Mouse (Mus musculus) neural tube, embryonic 11.5 days (tissue): ENCODE results near the gene Cln3. TPM values are rescaled to one million over a fixed set of nuclear protein-coding genes. Genes with fewer than 3 reads are reported as not detected.

ENCODE experiments used
- ATAC-seq: fragments of 200-750 bp; cut with Nextera tagmentation; 2 replicates; pipeline ENCODE4 v1.8.0; 2017; ENCODE audit warnings: moderate number of reproducible peaks, mild to moderate bottlenecking, moderate TSS enrichment, moderate library complexity; ENCODE audit not compliant: insufficient read depth, low FRiP score, low TSS enrichment
- DNase-seq: peaks from one replicate; pipeline ENCODE4 v3.0.0-alpha.2; 2015; ENCODE audit warnings: low spot score
- H3K27ac ChIP-seq: fragments of 300-500 bp; sonication (generic); 2 replicates; pipeline ENCODE4 v1.5.1; 2014; ENCODE audit warnings: low read depth, mild to moderate bottlenecking, low read length
- H3K27me3 ChIP-seq: fragments of 300-500 bp; sonication (generic); 2 replicates; pipeline ENCODE4 v1.6.1; 2014; ENCODE audit warnings: mild to moderate bottlenecking, low read length, mixed read lengths; ENCODE audit not compliant: control insufficient read depth, insufficient read depth
- H3K36me3 ChIP-seq: fragments of 300-500 bp; sonication (generic); 2 replicates; pipeline ENCODE4 v1.6.1; 2014; ENCODE audit warnings: mild to moderate bottlenecking, low read length, moderate library complexity, mixed read lengths; ENCODE audit not compliant: control insufficient read depth, insufficient read depth
- H3K4me1 ChIP-seq: fragments of 300-500 bp; sonication (generic); 2 replicates; pipeline ENCODE4 v1.6.1; 2014; ENCODE audit warnings: low read length, mixed read lengths; ENCODE audit not compliant: control insufficient read depth, insufficient read depth
- H3K4me2 ChIP-seq: fragments of 300-500 bp; sonication (generic); 2 replicates; pipeline ENCODE4 v1.6.1; 2014; ENCODE audit warnings: low read depth, mild to moderate bottlenecking, moderate library complexity
- H3K4me3 ChIP-seq: fragments of 300-500 bp; sonication (generic); 2 replicates; pipeline ENCODE4 v1.5.1; 2014; ENCODE audit warnings: low read depth, low read length
- H3K9ac ChIP-seq: fragments of 300-500 bp; sonication (generic); 2 replicates; pipeline ENCODE4 v1.6.1; 2014; ENCODE audit warnings: mild to moderate bottlenecking, low read length
- H3K9me3 ChIP-seq: fragments of 300-500 bp; sonication (generic); 2 replicates; pipeline ENCODE4 v1.6.1; 2016; ENCODE audit warnings: low read length; ENCODE audit not compliant: control insufficient read depth
- WGBS: fragments of 180-500 bp; shearing (Covaris S2); extraction: QIAGEN DNeasy Blood & Tissue Kit; methylation state at CpG from one replicate; pipeline ENCODE4 v1.1.7; 2014; 5-methylcytosine and 5-hydroxymethylcytosine counted together
- polyA plus RNA-seq: library from polyadenylated mRNA; unstranded; fragments of >200 nt; fragmentation: Nextera tagmentation; extraction: Ambion mirVana; gene quantifications from 2 replicates; pipeline ENCODE4 v1.2.1, GENCODE M21; 2014

Gene Cln3
- polyA plus RNA-seq: 19.8 and 21.7 TPM in 2 replicates

- no peak for DNase-seq
- WGBS: 71% methylated on average over 6 of the region's 6 CpGs
- Histone ChIP-seq H3K9me3 (no peaks in the 10 kb centered on the region), H3K9ac (no peak within 1 kb of the TSS), H3K4me2 (no peak within 1 kb of the TSS), H3K36me3 (no peaks in the 10 kb centered on the region), H3K27ac (no peak within 1 kb of the TSS), H3K27me3 (no peaks in the 10 kb centered on the region), H3K4me1 (0 out of 2 replicates have a peak, but pooled peaks cover 3% of the 10 kb centered on the region), H3K4me3 (no peak within 1 kb of the TSS)
- ATAC-seq: no peak
These were observed at the start of gene Cln3 for GRCm38 (mm10) chr7:126585717-126586116. Gene Cln3, minus strand, starts transcription at chr7:126585817.

GRCm38 (mm10) chr7:126635375-126635774, 49.8 kb upstream of the Cln3 start:
- H3K9me3 ChIP-seq: no peaks in the 10 kb centered on the region
- no peaks in the 10 kb centered on the region for H3K36me3 ChIP-seq
- H3K27ac ChIP-seq: no peak overlapping the region
- no peak overlapping the region for H3K4me3 ChIP-seq
- H3K27me3 ChIP-seq: no peaks in the 10 kb centered on the region
- no peak for DNase-seq
- H3K4me2 ChIP-seq: no peak overlapping the region
- no peak for ATAC-seq
- H3K9ac ChIP-seq: no peak overlapping the region
- no peaks in the 10 kb centered on the region for H3K4me1 ChIP-seq

GRCm38 (mm10) chr7:126632478-126632877, 46.9 kb upstream of the Cln3 start:
- 86% methylated on average over 2 of the region's 2 CpGs for WGBS
- Histone ChIP-seq H3K27ac (no peak overlapping the region), H3K4me3 (no peak overlapping the region), H3K27me3 (no peaks in the 10 kb centered on the region), H3K36me3 (no peaks in the 10 kb centered on the region), H3K9ac (no peak overlapping the region), H3K4me2 (no peak overlapping the region), H3K4me1 (no peaks in the 10 kb centered on the region), H3K9me3 (no peaks in the 10 kb centered on the region)
- ATAC-seq: no peak
- no peak for DNase-seq

- Histone ChIP-seq H3K4me3 (no peak within 1 kb of the TSS), H3K27me3 (no peaks in the 10 kb centered on the region), H3K36me3 (no peaks in the 10 kb centered on the region), H3K9ac (no peak within 1 kb of the TSS), H3K27ac (no peak within 1 kb of the TSS), H3K4me2 (no peak within 1 kb of the TSS), H3K4me1 (no peaks in the 10 kb centered on the region), H3K9me3 (no peaks in the 10 kb centered on the region)
- ATAC-seq (no peak), DNase-seq (no peak)
- 94% methylated on average over 4 of the region's 4 CpGs for WGBS
These were observed 45.4 kb upstream of the Cln3 start, which contains the start of gene Nupr1 for GRCm38 (mm10) chr7:126630824-126631518. Gene Nupr1, minus strand, starts transcription at chr7:126630861.

GRCm38 (mm10) chr7:126629915-126630314, 44.3 kb upstream of the Cln3 start:
- H3K9me3 ChIP-seq: no peaks in the 10 kb centered on the region
- H3K36me3 ChIP-seq: no peaks in the 10 kb centered on the region
- no peaks in the 10 kb centered on the region for H3K27me3 ChIP-seq
- no peaks in the 10 kb centered on the region for H3K4me1 ChIP-seq
- ATAC-seq: no peak
- H3K4me2 ChIP-seq: no peak overlapping the region
- H3K9ac ChIP-seq: no peak overlapping the region
- DNase-seq: no peak
- H3K4me3 ChIP-seq: no peak overlapping the region
- no peak overlapping the region for H3K27ac ChIP-seq
- WGBS: 42% methylated on average over 3 of the region's 3 CpGs

- H3K9ac ChIP-seq: no peak overlapping the region
- ATAC-seq: no peak
- no peak for DNase-seq
- WGBS: 63% methylated on average over 6 of the region's 6 CpGs
- no peaks in the 10 kb centered on the region for H3K36me3 ChIP-seq
- no peak overlapping the region for H3K4me3 ChIP-seq
- no peak overlapping the region for H3K27ac ChIP-seq
- no peaks in the 10 kb centered on the region for H3K4me1 ChIP-seq
- no peaks in the 10 kb centered on the region for H3K27me3 ChIP-seq
- no peaks in the 10 kb centered on the region for H3K9me3 ChIP-seq
- H3K4me2 ChIP-seq: no peak overlapping the region
These were observed 42.5 kb upstream of the Cln3 start for GRCm38 (mm10) chr7:126628111-126628510.

GRCm38 (mm10) chr7:126625807-126626600, 40.4 kb upstream of the Cln3 start:
- Histone ChIP-seq H3K4me3 (no peak overlapping the region), H3K4me1 (no peaks in the 10 kb centered on the region; the same call in 1 of the 2 replicates), H3K27ac (no peak overlapping the region), H3K4me2 (no peak overlapping the region), H3K9ac (no peak overlapping the region), H3K27me3 (no peaks in the 10 kb centered on the region), H3K36me3 (no peaks in the 10 kb centered on the region), H3K9me3 (no peaks in the 10 kb centered on the region)
- ATAC-seq (no peak), DNase-seq (no peak)
- 85% methylated on average over 3 of the region's 3 CpGs for WGBS

GRCm38 (mm10) chr7:126625369-126625768, 39.8 kb upstream of the Cln3 start:
- Histone ChIP-seq H3K9me3 (no peaks in the 10 kb centered on the region), H3K36me3 (no peaks in the 10 kb centered on the region), H3K4me2 (no peak overlapping the region), H3K4me3 (no peak overlapping the region), H3K4me1 (no peaks in the 10 kb centered on the region; the same call in 1 of the 2 replicates), H3K9ac (no peak overlapping the region), H3K27ac (no peak overlapping the region), H3K27me3 (no peaks in the 10 kb centered on the region)
- 55% methylated on average over 6 of the region's 6 CpGs for WGBS
- ATAC-seq: no peak
- no peak for DNase-seq

- Histone ChIP-seq H3K36me3 (no peaks in the 10 kb centered on the region), H3K4me3 (no peak overlapping the region), H3K9me3 (no peaks in the 10 kb centered on the region), H3K27ac (no peak overlapping the region), H3K27me3 (no peaks in the 10 kb centered on the region), H3K4me2 (no peak overlapping the region), H3K9ac (no peak overlapping the region), H3K4me1 (no peaks in the 10 kb centered on the region; the same call in 1 of the 2 replicates)
- DNase-seq (no peak), ATAC-seq (no peak)
- 72% methylated on average over 16 of the region's 16 CpGs for WGBS
These were observed 39.2 kb upstream of the Cln3 start for GRCm38 (mm10) chr7:126624774-126625173.
